Mouse (Mus musculus) spleen, adult 2 months (tissue): ENCODE results near the gene Elmo3.

ENCODE experiments used
- CTCF ChIP-seq: fragments of 200-500 bp; IDR thresholded peaks from 2 replicates; pipeline ENCODE4 v1.5.1; 2011; ENCODE audit warnings: mild to moderate bottlenecking, inconsistent platforms; ENCODE audit not compliant: insufficient read depth, insufficient read length, insufficient replicate concordance; ENCODE audit errors: extremely low read depth
- POLR2A ChIP-seq: fragments of 200-500 bp; IDR thresholded peaks from 2 replicates; pipeline ENCODE4 v1.6.1; 2011; ENCODE audit warnings: low read depth, low read length, inconsistent platforms

DNA sequence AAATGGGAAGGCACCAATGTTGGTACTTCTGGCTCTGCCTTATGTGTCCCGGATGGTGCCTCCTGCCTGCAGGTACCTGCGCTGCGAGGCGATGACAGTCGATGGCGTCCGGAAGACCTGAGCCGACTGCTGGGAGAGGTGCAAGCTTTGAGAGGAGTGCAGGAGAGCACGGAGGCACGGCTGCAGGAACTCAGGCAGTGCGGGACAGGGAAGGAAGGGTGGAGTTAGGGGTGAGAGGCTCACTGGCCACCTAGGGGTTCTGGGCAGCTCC is 34.5 kb upstream of the Elmo3 start:
- TF ChIP-seq POLR2A: no peak
- TF ChIP-seq CTCF: no peak
